ENCODE assay signal across 8 mouse cellular contexts in the genomic region with DNA sequence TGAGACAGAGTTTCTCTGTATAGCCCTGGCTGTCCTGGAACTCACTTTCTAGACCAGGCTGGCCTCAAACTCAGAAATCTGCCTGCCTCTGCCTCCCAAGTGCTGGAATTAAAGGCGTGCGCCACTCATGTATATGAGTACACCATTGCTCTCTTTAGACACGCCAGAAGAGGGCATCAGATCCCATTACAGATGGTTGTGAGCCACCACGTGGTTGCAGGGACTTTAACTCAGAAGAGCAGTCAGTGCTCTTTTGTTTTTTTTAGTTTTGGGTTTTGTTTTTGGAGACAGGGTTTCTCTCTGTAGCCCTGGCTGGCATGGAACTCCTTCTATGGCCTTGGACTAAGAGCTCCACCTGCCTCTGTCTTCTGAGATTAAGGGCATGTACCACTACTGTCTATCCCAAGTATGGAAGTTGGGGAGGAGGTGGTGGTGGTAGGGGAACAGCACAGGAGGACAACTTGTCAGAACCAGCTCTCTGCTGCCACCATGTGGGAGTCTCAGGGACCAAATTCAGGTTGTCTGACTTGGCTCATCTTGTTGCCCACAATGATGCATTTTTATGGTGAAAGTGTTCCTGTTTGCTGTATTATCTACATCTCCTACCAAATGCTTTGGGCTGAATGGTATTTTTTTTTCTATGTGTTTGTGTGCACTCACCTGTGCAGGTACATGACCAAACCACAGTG. TPM values are rescaled to one million over a fixed set of nuclear protein-coding genes. Genes with fewer than 3 reads are reported as not detected.
DNase-seq lines count a peak whose midpoint lies in the region; ATAC-seq lines count a peak whose summit lies in the region.

No protein-coding gene starts in this region.

- no peak for ATAC-seq in heart, embryonic 12.5 days (ENCODE audit: insufficient number of reproducible peaks, low FRiP score)
- peak; percentile 80 for ATAC-seq in common myeloid progenitor, adult 5-6 weeks (replicated peaks; ENCODE audit: low read depth, poor library complexity, severe bottlenecking)
- ATAC-seq in midbrain, embryonic 14.5 days (ENCODE audit: low FRiP score, low TSS enrichment): no peak

- H3K4me2 ChIP-seq in heart, embryonic 12.5 days: no peak overlapping the region
- H3K4me2 ChIP-seq in midbrain, embryonic 14.5 days (ENCODE audit: low read length): no peak overlapping the region

- no peak overlapping the region for H3K27ac ChIP-seq in heart, embryonic 12.5 days (ENCODE audit: poor library complexity, severe bottlenecking)
- no peak overlapping the region for H3K27ac ChIP-seq in midbrain, embryonic 14.5 days (replicated peaks; ENCODE audit: low read depth, low read length)

- no peaks in the 10 kb centered on the region for H3K27me3 ChIP-seq in heart, embryonic 12.5 days (replicated peaks)
- H3K27me3 ChIP-seq in midbrain, embryonic 14.5 days (ENCODE audit: control insufficient read depth, insufficient read depth, low read length): no peaks in the 10 kb centered on the region

- peaks cover 24% of the 10 kb centered on the region for H3K4me1 ChIP-seq in heart, embryonic 12.5 days (replicated peaks)
- peaks cover 20% of the 10 kb centered on the region for H3K4me1 ChIP-seq in midbrain, embryonic 14.5 days (ENCODE audit: control insufficient read depth, insufficient read depth, low read length)

- DNase-seq in heart, adult 11 months: peak; percentile 93
- peak; percentile 78 for DNase-seq in WW6 (ENCODE audit: low read depth, low spot score)
- peak; percentile 61 for DNase-seq in heart, adult 8-10 months (ENCODE audit: low spot score)
- DNase-seq in left cerebral cortex, postnatal 10 days (ENCODE audit: extremely low spot score in 1 of 2, low spot score in 2 of 2): peak; percentile 68 to 84
- peak; percentile 86 for DNase-seq in midbrain, embryonic 14.5 days
- DNase-seq in spleen, postnatal 14 days (ENCODE audit: low spot score in 2 of 2): peak; percentile 77 to 88

- intact Hi-C loops in left cerebral cortex, postnatal 10 days (cut with DNase I): no loop called here

- WGBS in heart, embryonic 12.5 days: 61% methylated on average over 4 of the region's 4 CpGs
- WGBS in midbrain, embryonic 14.5 days: 68% methylated on average over 4 of the region's 4 CpGs

- H3K9me3 ChIP-seq in heart, embryonic 12.5 days (replicated peaks): no peaks in the 10 kb centered on the region
- no peaks in the 10 kb centered on the region for H3K9me3 ChIP-seq in midbrain, embryonic 14.5 days (ENCODE audit: control insufficient read depth, low read length)

- H3K36me3 ChIP-seq in heart, embryonic 12.5 days: peaks cover 18% of the 10 kb centered on the region
- peaks cover 11% of the 10 kb centered on the region; the same call in 1 of the 2 replicates for H3K36me3 ChIP-seq in midbrain, embryonic 14.5 days (ENCODE audit: control insufficient read depth, insufficient read depth, low read length)

- H3K4me3 ChIP-seq in heart, embryonic 12.5 days: no peak overlapping the region
- H3K4me3 ChIP-seq in midbrain, embryonic 14.5 days (replicated peaks; ENCODE audit: low read depth, low read length): no peak overlapping the region

- H3K9ac ChIP-seq in heart, embryonic 12.5 days: no peak overlapping the region
- H3K9ac ChIP-seq in midbrain, embryonic 14.5 days (replicated peaks; ENCODE audit: low read length): no peak overlapping the region

RNA-seq across cellular contexts. Expression of gene Zfp553, which starts 4.1 kb away (rescaled TPM):
- 23.8 and 25.3 TPM in 2 replicates for polyA plus RNA-seq in heart, embryonic 12.5 days (2016; fragmentation: Nextera tagmentation; extraction: Ambion mirVana)
- 20.8 and 29.9 TPM in 2 replicates for total RNA-seq in common myeloid progenitor, adult 5-6 weeks (2017)
- 1 to 10 TPM; 5.2 to 6.4 (median 5.8) TPM for total RNA-seq in heart, adult 8-10 months (2022)
- 10 to 100 TPM; 16.6 to 18.4 TPM for total RNA-seq in left cerebral cortex, postnatal 10 days (2021)
- polyA plus RNA-seq in midbrain, embryonic 14.5 days (2014; fragmentation: Nextera tagmentation; extraction: Ambion mirVana): 31.9 and 39.7 TPM in 2 replicates

RNA-seq across cellular contexts. Expression of gene Sept1, which starts 4.2 kb away (rescaled TPM):
- polyA plus RNA-seq in heart, embryonic 12.5 days (2016; fragmentation: Nextera tagmentation; extraction: Ambion mirVana): 22.1 and 28.2 TPM in 2 replicates
- total RNA-seq in common myeloid progenitor, adult 5-6 weeks (2017): 62.7 and 63.2 TPM in 2 replicates
- total RNA-seq in heart, adult 8-10 months (2022): 1 to 10 TPM; 2.1 to 3.9 (median 2.6) TPM
- 1 to 10 TPM; 6.0 to 6.1 TPM for total RNA-seq in left cerebral cortex, postnatal 10 days (2021)
- 11.6 and 13.6 TPM in 2 replicates for polyA plus RNA-seq in midbrain, embryonic 14.5 days (2014; fragmentation: Nextera tagmentation; extraction: Ambion mirVana)

RNA-seq across cellular contexts. Expression of gene Zfp771, which starts 15.3 kb away (rescaled TPM):
- polyA plus RNA-seq in heart, embryonic 12.5 days (2016; fragmentation: Nextera tagmentation; extraction: Ambion mirVana): 32.7 and 34.4 TPM in 2 replicates
- 6.3 and 8.9 TPM in 2 replicates for total RNA-seq in common myeloid progenitor, adult 5-6 weeks (2017)
- total RNA-seq in heart, adult 8-10 months (2022): 10 to 100 TPM; 15.3 to 21.7 (median 17.1) TPM
- 10 to 100 TPM; 53.6 to 65.0 TPM for total RNA-seq in left cerebral cortex, postnatal 10 days (2021)
- 55.2 and 71.2 TPM in 2 replicates for polyA plus RNA-seq in midbrain, embryonic 14.5 days (2014; fragmentation: Nextera tagmentation; extraction: Ambion mirVana)

RNA-seq across cellular contexts. Expression of gene Mylpf, which starts 20.1 kb away (rescaled TPM):
- polyA plus RNA-seq in heart, embryonic 12.5 days (2016; fragmentation: Nextera tagmentation; extraction: Ambion mirVana): 17.8 and 20.0 TPM in 2 replicates
- total RNA-seq in common myeloid progenitor, adult 5-6 weeks (2017): 10.6 and 35.3 TPM in 2 replicates
- 10 to 100 TPM in 1 of 4 experiments, 1 to 10 TPM in 3; 6.2 to 14.1 (median 8.2) TPM for total RNA-seq in heart, adult 8-10 months (2022)
- 1 to 10 TPM in 1 of 2 experiments, not detected in 1; 1.2 TPM for total RNA-seq in left cerebral cortex, postnatal 10 days (2021)
- 4.3 and 4.5 TPM in 2 replicates for polyA plus RNA-seq in midbrain, embryonic 14.5 days (2014; fragmentation: Nextera tagmentation; extraction: Ambion mirVana)

RNA-seq across cellular contexts. Expression of gene Tbc1d10b, which starts 20.5 kb away (rescaled TPM):
- polyA plus RNA-seq in heart, embryonic 12.5 days (2016; fragmentation: Nextera tagmentation; extraction: Ambion mirVana): 29.2 and 32.3 TPM in 2 replicates
- total RNA-seq in common myeloid progenitor, adult 5-6 weeks (2017): 24.7 and 29.1 TPM in 2 replicates
- total RNA-seq in heart, adult 8-10 months (2022): 10 to 100 TPM; 17.4 to 24.4 (median 23.0) TPM
- 10 to 100 TPM; 85.6 to 88.0 TPM for total RNA-seq in left cerebral cortex, postnatal 10 days (2021)
- polyA plus RNA-seq in midbrain, embryonic 14.5 days (2014; fragmentation: Nextera tagmentation; extraction: Ambion mirVana): 24.6 and 27.6 TPM in 2 replicates
